Mouse (Mus musculus) forebrain, embryonic 11.5 days (tissue): ENCODE measurements around the gene Dnah6. TPM values are rescaled to one million over a fixed set of nuclear protein-coding genes. Genes with fewer than 3 reads are reported as not detected.

Source experiments
- ATAC-seq: fragments of 200-750 bp; cut with Nextera tagmentation; replicated peaks from 2 replicates; pipeline ENCODE4 v1.8.0; 2017; ENCODE audit warnings: moderate TSS enrichment; ENCODE audit not compliant: low FRiP score
- DNase-seq: peaks from one replicate; pipeline ENCODE4 v3.0.0-alpha.2; 2017; ENCODE audit warnings: low spot score
- H3K27ac ChIP-seq: fragments of 300-500 bp; sonication (generic); 2 replicates; pipeline ENCODE4 v1.5.1; 2014; ENCODE audit warnings: low read depth, low read length
- H3K27me3 ChIP-seq: fragments of 300-500 bp; sonication (generic); 2 replicates; pipeline ENCODE4 v1.6.1; 2014; ENCODE audit warnings: mild to moderate bottlenecking, low read length, mixed read lengths; ENCODE audit not compliant: control insufficient read depth, insufficient read depth
- H3K36me3 ChIP-seq: fragments of 300-500 bp; sonication (generic); 2 replicates; pipeline ENCODE4 v1.6.1; 2014; ENCODE audit warnings: mild to moderate bottlenecking, low read length, moderate library complexity, mixed read lengths; ENCODE audit not compliant: control insufficient read depth, insufficient read depth
- H3K4me1 ChIP-seq: fragments of 300-500 bp; sonication (generic); replicated peaks from 2 replicates; pipeline ENCODE4 v1.6.1; 2014; ENCODE audit warnings: low read length, mixed read lengths; ENCODE audit not compliant: control insufficient read depth, insufficient read depth
- H3K4me2 ChIP-seq: fragments of 300-500 bp; sonication (generic); 2 replicates; pipeline ENCODE4 v1.6.1; 2014; ENCODE audit warnings: low read depth, mild to moderate bottlenecking, low read length, moderate library complexity, mixed read lengths; ENCODE audit not compliant: severe bottlenecking
- H3K4me3 ChIP-seq: fragments of 300-500 bp; sonication (generic); 2 replicates; pipeline ENCODE4 v1.5.1; 2014; ENCODE audit warnings: low read depth, low read length
- H3K9ac ChIP-seq: fragments of 300-500 bp; sonication (generic); 2 replicates; pipeline ENCODE4 v1.6.1; 2014; ENCODE audit warnings: low read length
- H3K9me3 ChIP-seq: fragments of 300-500 bp; sonication (generic); 2 replicates; pipeline ENCODE4 v1.6.1; 2016; ENCODE audit warnings: low read length, mixed read lengths; ENCODE audit not compliant: control insufficient read depth
- WGBS: fragments of 180-500 bp; shearing (Covaris S2); extraction: QIAGEN DNeasy Blood & Tissue Kit; methylation state at CpG from one replicate; pipeline ENCODE4 v1.1.7; 2014; 5-methylcytosine and 5-hydroxymethylcytosine counted together
- polyA plus RNA-seq: library from polyadenylated mRNA; unstranded; fragments of >200 nt; fragmentation: Nextera tagmentation; extraction: Ambion mirVana; gene quantifications from 2 replicates; pipeline ENCODE4 v1.2.1, GENCODE M21; 2014

Dnah6 gene
- polyA plus RNA-seq, 1 experiment from 2014 or later, result 0.04 TPM

- no peaks in the 10 kb centered on the region for H3K27me3 ChIP-seq
- H3K4me1 ChIP-seq, result no peaks in the 10 kb centered on the region
- no peak overlapping the region for H3K4me3 ChIP-seq
- H3K4me2 ChIP-seq, result no peak overlapping the region
- 5% methylated on average over 3 of the region's 3 CpGs for whole genome bisulfite sequencing
- no peaks in the 10 kb centered on the region for H3K9me3 ChIP-seq
- DNase-seq, result no peak
- no peaks in the 10 kb centered on the region for H3K36me3 ChIP-seq
- H3K9ac ChIP-seq, result no peak overlapping the region
- 0 out of 2 replicates have a peak, but pooled peaks have one; percentile 30 for ATAC-seq
- H3K27ac ChIP-seq, result no peak overlapping the region
Observed at GRCm38 (mm10) chr6:73020061-73020460, 201.4 kb downstream of the Dnah6 start.

- DNase-seq, result no peak
- Histone ChIP-seq H3K4me1 (peaks cover 2% of the 10 kb centered on the region; the same call in 1 of the 2 replicates), H3K27ac (no peak overlapping the region), H3K9ac (no peak overlapping the region), H3K4me2 (no peak overlapping the region), H3K4me3 (no peak overlapping the region), H3K36me3 (no peaks in the 10 kb centered on the region), H3K9me3 (no peaks in the 10 kb centered on the region), H3K27me3 (no peaks in the 10 kb centered on the region)
- no peak for ATAC-seq
- WGBS, result 82% methylated on average over 10 of the region's 10 CpGs
Observed at GRCm38 (mm10) chr6:73018725-73019280, 202.6 kb downstream of the Dnah6 start.

DNA sequence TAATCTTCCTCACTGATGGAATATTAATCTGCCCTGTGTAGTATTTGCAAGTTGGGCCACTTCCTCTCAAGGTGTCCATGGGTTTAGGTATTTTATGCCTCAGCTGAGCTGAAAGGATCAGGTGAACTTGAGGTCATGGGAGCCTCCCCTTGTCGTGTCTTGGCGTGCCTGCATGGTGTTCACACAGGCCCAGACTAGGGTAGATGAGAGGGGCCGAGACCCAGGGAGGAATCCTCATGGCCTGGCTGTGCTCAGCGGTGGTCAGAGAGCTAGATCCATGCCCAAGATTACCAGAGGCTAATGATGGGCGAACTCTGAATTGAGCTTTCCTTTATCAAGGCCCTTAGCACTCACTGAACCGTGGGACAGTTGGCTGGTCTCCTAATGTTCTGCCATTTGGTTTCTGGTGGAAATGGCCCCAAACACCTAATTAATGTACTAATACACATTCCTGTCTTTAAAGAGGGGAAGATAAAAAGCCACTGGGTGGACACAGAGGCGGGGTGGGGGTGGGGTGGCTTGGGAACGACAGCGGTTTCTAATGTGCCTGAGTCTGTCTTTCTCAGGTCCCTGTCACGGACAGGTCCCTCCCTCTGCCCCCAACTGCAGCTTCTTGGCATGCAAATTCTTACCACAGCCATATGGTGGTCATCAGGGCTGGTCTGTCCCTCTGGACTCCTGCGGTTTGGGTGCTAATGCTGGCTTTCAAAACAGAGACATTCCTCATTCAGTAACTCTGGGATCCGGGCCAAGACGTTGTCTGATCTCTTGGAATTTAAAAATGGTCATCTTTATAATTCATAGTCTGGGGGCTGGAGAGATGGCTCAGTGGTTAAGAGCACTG is 206.9 kb downstream of the Dnah6 start:
- H3K4me1 ChIP-seq, result peaks cover 2% of the 10 kb centered on the region; the same call in 1 of the 2 replicates
- H3K4me2 ChIP-seq, result no peak overlapping the region
- H3K9ac ChIP-seq, result no peak overlapping the region
- H3K4me3 ChIP-seq, result no peak overlapping the region
- H3K27me3 ChIP-seq, result no peaks in the 10 kb centered on the region
- WGBS, result 45% methylated on average over 13 of the region's 13 CpGs
- H3K36me3 ChIP-seq, result no peaks in the 10 kb centered on the region
- H3K9me3 ChIP-seq, result no peaks in the 10 kb centered on the region
- ATAC-seq (peak; percentile 39; the same call in 1 of the 2 replicates), DNase-seq (no peak)
- H3K27ac ChIP-seq, result no peak overlapping the region

DNA sequence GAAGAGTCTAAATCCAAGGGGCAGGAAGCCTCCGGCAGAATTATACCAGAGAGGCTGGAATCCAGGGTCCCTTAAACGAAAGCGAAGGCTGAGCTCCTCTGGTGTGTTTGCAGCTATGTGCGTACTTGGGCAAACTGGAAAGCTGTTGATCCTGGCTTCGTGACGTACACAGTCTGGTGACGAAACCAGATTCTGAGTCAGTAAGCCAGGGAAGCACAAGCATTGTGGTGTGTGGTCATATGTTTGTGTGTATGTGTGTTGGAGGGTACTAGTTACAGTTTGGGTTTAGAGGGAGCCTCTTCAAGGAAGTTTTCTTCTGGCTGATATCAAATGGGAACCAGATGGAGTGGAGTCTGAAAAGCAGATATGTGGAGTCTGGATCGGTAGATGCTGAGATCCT is 208.5 kb downstream of the Dnah6 start:
- H3K4me2 ChIP-seq, result no peak overlapping the region
- H3K9me3 ChIP-seq, result no peaks in the 10 kb centered on the region
- H3K4me1 ChIP-seq, result peaks cover 2% of the 10 kb centered on the region; the same call in 1 of the 2 replicates
- no peak overlapping the region for H3K4me3 ChIP-seq
- DNase-seq (no peak), ATAC-seq (no peak)
- H3K27me3 ChIP-seq, result no peaks in the 10 kb centered on the region
- H3K27ac ChIP-seq, result no peak overlapping the region
- no peak overlapping the region for H3K9ac ChIP-seq
- no peaks in the 10 kb centered on the region for H3K36me3 ChIP-seq
- WGBS, result 90% methylated on average over 8 of the region's 8 CpGs

DNA sequence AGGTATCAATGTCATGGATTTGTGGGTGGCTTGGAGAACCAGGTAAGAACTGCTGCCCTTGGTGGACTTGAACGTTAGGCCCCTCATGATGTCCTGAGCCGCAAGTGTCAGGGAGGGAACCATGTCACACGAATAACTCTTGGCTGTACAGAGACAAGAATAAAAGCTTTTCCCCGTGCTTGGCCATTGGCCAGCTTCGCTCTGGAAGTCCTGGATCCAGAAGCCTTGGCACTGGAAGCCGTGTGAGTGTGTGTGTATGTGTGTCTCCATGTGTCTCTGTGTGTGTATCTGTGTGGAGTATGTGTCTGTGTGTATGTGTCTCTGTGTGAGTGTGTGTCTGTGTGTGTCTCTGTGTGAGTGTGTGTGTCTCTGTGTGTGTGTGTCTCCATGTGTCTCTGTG is 209.6 kb downstream of the Dnah6 start:
- Histone ChIP-seq H3K27ac (no peak overlapping the region), H3K4me2 (no peak overlapping the region), H3K9ac (no peak overlapping the region), H3K9me3 (no peaks in the 10 kb centered on the region), H3K4me1 (peaks cover 2% of the 10 kb centered on the region; the same call in 1 of the 2 replicates), H3K4me3 (no peak overlapping the region), H3K27me3 (no peaks in the 10 kb centered on the region), H3K36me3 (no peaks in the 10 kb centered on the region)
- WGBS, result 88% methylated on average over 6 of the region's 6 CpGs
- DNase-seq (no peak), ATAC-seq (no peak)

DNA sequence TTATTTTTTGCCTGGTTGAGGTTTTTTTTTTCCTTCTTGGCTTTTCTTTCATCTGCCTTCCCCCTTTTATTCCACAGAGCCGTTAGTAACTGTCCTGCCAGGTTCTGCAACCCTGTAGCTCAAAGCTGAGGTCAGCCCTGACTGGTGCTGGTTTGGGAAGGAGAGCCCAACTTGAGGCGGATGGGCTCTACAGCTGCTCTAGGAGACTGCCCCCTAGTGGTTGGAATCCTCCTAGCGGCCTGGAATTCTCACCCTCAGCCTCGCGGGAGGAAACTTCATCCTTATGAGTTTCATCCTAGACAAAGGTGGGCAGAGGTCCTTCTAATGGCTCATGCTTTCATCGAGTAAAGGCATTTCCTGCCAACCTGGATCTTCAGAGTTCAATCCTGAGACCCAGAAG is 211.4 kb downstream of the Dnah6 start:
- no peak for ATAC-seq

DNA sequence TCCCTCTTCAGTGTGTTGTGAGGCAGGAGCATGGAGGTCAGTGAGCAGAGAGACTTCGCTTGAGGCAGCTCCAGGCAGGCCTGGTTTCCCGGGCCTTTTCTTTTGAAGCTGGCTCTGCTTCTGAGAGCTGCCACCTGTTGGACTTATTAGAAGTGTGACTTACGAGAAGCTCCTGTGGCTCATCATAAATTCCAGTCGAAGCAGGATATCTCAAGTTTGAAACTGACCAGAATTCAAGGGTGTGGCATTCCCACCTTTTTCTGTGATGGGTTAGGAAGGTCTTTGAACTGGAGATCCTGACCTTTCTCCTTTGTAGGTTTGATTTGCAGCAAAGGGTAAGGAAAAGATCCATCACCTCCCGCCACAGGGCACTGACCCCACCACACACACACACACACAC is 217.8 kb downstream of the Dnah6 start:
- H3K4me2 ChIP-seq, result no peak overlapping the region
- no peaks in the 10 kb centered on the region for H3K27me3 ChIP-seq
- H3K9ac ChIP-seq, result no peak overlapping the region
- 83% methylated on average over 5 of the region's 5 CpGs for WGBS
- no peaks in the 10 kb centered on the region for H3K4me1 ChIP-seq
- DNase-seq (no peak), ATAC-seq (no peak)
- no peaks in the 10 kb centered on the region for H3K36me3 ChIP-seq
- no peaks in the 10 kb centered on the region for H3K9me3 ChIP-seq
- H3K4me3 ChIP-seq, result no peak overlapping the region
- no peak overlapping the region for H3K27ac ChIP-seq

More for the DNA sequence above, 211.4 kb downstream of the Dnah6 start:
- Histone ChIP-seq H3K27me3 (no peaks in the 10 kb centered on the region), H3K9me3 (no peaks in the 10 kb centered on the region), H3K36me3 (no peaks in the 10 kb centered on the region), H3K4me3 (no peak overlapping the region), H3K9ac (no peak overlapping the region), H3K27ac (no peak overlapping the region), H3K4me1 (peaks cover 2% of the 10 kb centered on the region; the same call in 1 of the 2 replicates), H3K4me2 (no peak overlapping the region)
- peak; percentile 75 for DNase-seq
- 43% methylated on average over 6 of the region's 6 CpGs for WGBS

DNA sequence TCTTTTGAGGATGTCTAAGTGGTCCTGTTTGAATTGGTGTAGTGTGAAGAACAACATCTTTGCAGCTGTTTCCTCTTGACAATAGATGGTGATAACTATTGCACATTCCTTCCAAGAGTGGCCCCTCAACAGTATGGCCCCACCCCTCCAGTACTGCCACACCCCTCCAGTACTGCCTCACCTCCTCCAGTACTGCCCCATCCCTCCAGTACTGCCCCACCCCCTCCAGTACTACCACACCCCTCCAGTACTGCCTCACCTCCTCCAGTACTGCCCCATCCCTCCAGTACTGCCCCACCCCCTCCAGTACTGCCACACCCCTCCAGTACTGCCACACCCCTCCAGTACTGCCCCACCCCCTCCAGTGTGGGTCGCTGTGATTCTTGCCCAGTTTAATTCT is 219.1 kb downstream of the Dnah6 start:
- Histone ChIP-seq H3K4me1 (no peaks in the 10 kb centered on the region), H3K4me2 (no peak overlapping the region), H3K27me3 (no peaks in the 10 kb centered on the region), H3K4me3 (no peak overlapping the region), H3K9ac (no peak overlapping the region), H3K9me3 (no peaks in the 10 kb centered on the region), H3K36me3 (no peaks in the 10 kb centered on the region), H3K27ac (no peak overlapping the region)
- ATAC-seq (no peak), DNase-seq (no peak)
- 52% methylated on average over 1 of the region's 1 CpGs for WGBS
